Mouse (Mus musculus) bone marrow, adult 2 months (tissue): Measurements from ENCODE around the gene Enho.

Experiments used
- CTCF ChIP-seq: fragments of 200-500 bp; IDR thresholded peaks from 2 replicates; pipeline ENCODE4 v1.5.1; 2011; ENCODE audit warnings: low read length, control low read depth; ENCODE audit not compliant: control insufficient read depth, insufficient read depth
- POLR2A ChIP-seq: fragments of 200-500 bp; IDR thresholded peaks from 2 replicates; pipeline ENCODE4 v1.6.1; 2011; ENCODE audit warnings: low read depth, mild to moderate bottlenecking, control low read depth, low read length, borderline replicate concordance; ENCODE audit not compliant: control insufficient read depth

DNA sequence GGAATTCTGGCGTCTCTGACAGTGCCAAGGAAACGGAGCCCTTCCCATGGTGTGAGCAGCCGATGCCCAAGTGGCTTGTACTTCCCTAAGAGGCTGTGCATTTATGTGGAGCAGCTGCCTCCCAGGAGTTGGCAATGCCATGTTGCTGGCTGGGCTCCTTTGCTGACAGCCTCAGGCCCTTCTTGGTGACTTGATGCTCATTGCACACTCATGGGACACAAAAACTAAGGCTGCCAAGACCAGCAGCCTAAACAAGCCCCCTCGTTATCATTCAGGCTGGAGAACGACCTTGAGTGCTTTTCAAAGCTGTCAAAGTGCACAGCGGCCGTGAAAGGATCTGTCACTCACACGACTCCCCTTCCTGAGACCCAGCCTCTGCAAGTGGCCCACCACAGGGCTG lies 28.0 kb downstream of the Enho start:
- TF ChIP-seq POLR2A (no peak), CTCF (no peak)
